Mouse (Mus musculus) stomach, embryonic 14.5 days (tissue): ENCODE data around the gene Taar2. TPM values are rescaled to one million over a fixed set of nuclear protein-coding genes. Genes with fewer than 3 reads are reported as not detected.

Experiments
- ATAC-seq: fragments of 200-750 bp; cut with Nextera tagmentation; 2 replicates; pipeline ENCODE4 v1.8.0; 2017; ENCODE audit warnings: low read depth, moderate TSS enrichment; ENCODE audit not compliant: insufficient number of reproducible peaks, insufficient read depth, low FRiP score
- H3K27ac ChIP-seq: fragments of 300-500 bp; sonication (generic); 2 replicates; pipeline ENCODE4 v1.5.1; 2014; ENCODE audit warnings: mild to moderate bottlenecking, low read length, moderate library complexity, mixed read lengths
- H3K27me3 ChIP-seq: fragments of 300-500 bp; sonication (generic); 2 replicates; pipeline ENCODE4 v1.6.1; 2014; ENCODE audit warnings: low read length, control low read depth, mixed read lengths; ENCODE audit not compliant: control insufficient read depth, insufficient read depth
- H3K36me3 ChIP-seq: fragments of 300-500 bp; sonication (generic); 2 replicates; pipeline ENCODE4 v1.6.1; 2014; ENCODE audit warnings: mild to moderate bottlenecking, control low read depth, low read length, moderate library complexity, mixed read lengths; ENCODE audit not compliant: control insufficient read depth, insufficient read depth
- H3K4me1 ChIP-seq: fragments of 300-500 bp; sonication (generic); 2 replicates; pipeline ENCODE4 v1.6.1; 2014; ENCODE audit warnings: low read length, control low read depth, mixed read lengths; ENCODE audit not compliant: control insufficient read depth, insufficient read depth
- H3K4me2 ChIP-seq: fragments of 300-500 bp; sonication (generic); replicated peaks from 2 replicates; pipeline ENCODE4 v1.6.1; 2014; ENCODE audit warnings: low read depth, low read length, control low read depth
- H3K4me3 ChIP-seq: fragments of 300-500 bp; sonication (generic); 2 replicates; pipeline ENCODE4 v1.5.1; 2014; ENCODE audit warnings: low read depth, low read length, control low read depth
- H3K9ac ChIP-seq: fragments of 300-500 bp; sonication (generic); replicated peaks from 2 replicates; pipeline ENCODE4 v1.6.1; 2014; ENCODE audit warnings: low read depth, mild to moderate bottlenecking, control low read depth, low read length, moderate library complexity, mixed read lengths
- H3K9me3 ChIP-seq: fragments of 300-500 bp; sonication (generic); 2 replicates; pipeline ENCODE4 v1.6.1; 2016; ENCODE audit warnings: low read depth, low read length, control low read depth; ENCODE audit not compliant: control insufficient read depth
- WGBS: fragments of 180-500 bp; shearing (Covaris S2); extraction: QIAGEN DNeasy Blood & Tissue Kit; methylation state at CpG from one replicate; pipeline ENCODE4 v1.1.7; 2014; 5-methylcytosine and 5-hydroxymethylcytosine counted together
- polyA plus RNA-seq: library from polyadenylated mRNA; unstranded; fragments of >200 nt; fragmentation: Nextera tagmentation; extraction: Ambion mirVana; gene quantifications from 2 replicates; pipeline ENCODE4 v1.2.1, GENCODE M21; 2014

Gene Taar2
- polyA plus RNA-seq, 1 experiment from 2014 or later = not detected

DNA sequence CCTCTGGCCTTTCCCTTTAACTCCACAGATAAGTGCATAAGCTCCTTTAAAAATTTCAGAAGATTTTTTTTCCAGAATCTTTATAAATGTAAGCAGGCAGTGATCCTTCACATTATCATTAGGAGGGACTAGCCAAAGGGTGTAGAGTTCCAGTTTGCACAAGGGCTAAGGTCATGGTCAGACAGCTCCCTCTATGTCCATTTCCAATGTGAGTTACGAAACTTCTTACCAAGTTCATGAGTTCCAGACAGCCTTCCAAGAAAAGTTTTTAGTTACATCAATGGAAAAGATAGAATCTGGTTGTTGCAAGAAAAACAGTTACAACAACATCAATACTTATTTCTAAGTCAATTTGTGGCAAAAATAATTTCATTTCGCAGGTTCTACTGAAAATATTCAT, 14.4 kb upstream of the Taar2 start:
- no peak overlapping the region for H3K9ac ChIP-seq
- no peaks in the 10 kb centered on the region for H3K4me1 ChIP-seq
- no peak overlapping the region for H3K4me2 ChIP-seq
- H3K27ac ChIP-seq = no peak overlapping the region
- H3K4me3 ChIP-seq = no peak overlapping the region
- H3K9me3 ChIP-seq = no peaks in the 10 kb centered on the region
- no peak for ATAC-seq
- H3K36me3 ChIP-seq = no peaks in the 10 kb centered on the region
- H3K27me3 ChIP-seq = no peaks in the 10 kb centered on the region
- WGBS = 93% methylated on average over 2 of the region's 2 CpGs

DNA sequence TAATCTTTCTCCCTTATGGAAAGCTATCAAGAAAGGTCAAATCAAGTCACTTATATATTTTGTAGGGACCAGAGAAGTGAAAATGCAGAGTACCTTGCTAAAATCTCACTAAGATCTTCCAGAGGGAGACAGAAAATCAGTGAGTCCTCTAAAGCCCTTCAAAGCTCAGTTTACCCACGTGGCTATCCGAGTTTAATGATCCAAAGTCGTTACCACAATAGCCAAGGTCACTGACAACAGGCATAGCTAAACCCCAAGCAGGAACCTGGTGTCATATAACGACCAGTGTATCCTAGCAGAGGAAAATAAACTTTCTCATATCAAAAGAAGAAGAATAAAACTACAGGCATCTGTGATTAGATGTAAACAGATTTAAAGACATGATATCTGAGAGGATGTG, 759 bp upstream of the Taar2 start:
- 40% methylated on average over 4 of the region's 4 CpGs for WGBS
- no peak for ATAC-seq

DNA sequence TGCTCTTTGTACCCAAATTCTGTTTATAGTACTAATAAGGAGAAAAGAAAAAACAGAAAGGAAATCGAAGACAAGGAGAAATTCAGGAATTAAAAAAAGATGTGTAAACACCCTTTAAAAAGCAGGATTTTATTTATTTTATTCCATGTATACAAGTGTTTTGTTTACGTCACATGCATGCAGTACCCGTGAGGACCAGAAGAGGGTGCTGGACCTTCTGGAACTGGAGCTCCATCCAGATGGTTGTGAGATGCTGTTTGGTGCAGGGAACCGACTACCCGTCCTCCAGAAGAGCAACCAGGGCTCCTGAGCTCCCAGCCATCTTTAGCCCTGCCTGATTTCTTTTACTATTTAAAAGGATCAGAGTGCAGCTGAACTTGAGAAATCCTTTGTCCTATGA, 4.1 kb downstream of the Taar2 start:
- ATAC-seq = no peak
- Histone ChIP-seq H3K36me3 (no peaks in the 10 kb centered on the region), H3K4me3 (no peak overlapping the region), H3K9ac (no peak overlapping the region), H3K27ac (no peak overlapping the region), H3K4me1 (no peaks in the 10 kb centered on the region), H3K4me2 (no peak overlapping the region), H3K27me3 (no peaks in the 10 kb centered on the region), H3K9me3 (no peaks in the 10 kb centered on the region)
- 82% methylated on average over 5 of the region's 5 CpGs for WGBS

More for the DNA sequence above, 759 bp upstream of the Taar2 start:
- Histone ChIP-seq H3K27me3 (no peaks in the 10 kb centered on the region), H3K9me3 (no peaks in the 10 kb centered on the region), H3K4me3 (no peak overlapping the region), H3K9ac (no peak overlapping the region), H3K27ac (no peak overlapping the region), H3K36me3 (no peaks in the 10 kb centered on the region), H3K4me1 (no peaks in the 10 kb centered on the region), H3K4me2 (no peak overlapping the region)

DNA sequence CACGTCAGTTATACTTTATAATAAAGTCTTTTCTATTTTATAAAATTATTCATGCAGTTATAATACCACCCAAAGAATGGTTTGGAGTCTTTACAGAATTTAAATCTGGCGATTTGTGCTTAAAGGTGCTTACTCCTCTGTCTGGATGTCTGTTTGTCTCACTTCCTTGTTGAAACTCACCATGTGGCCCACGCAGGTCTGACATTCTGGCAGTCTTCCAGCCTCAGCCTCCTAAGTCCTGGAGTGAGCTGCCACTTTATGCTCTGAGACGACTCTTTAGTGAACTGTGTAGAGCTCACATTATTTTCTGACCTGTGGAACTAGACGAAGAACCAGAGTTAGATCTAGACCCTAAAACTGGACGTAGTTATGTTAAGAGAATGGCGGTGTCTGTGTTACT, 9.7 kb downstream of the Taar2 start:
- peaks cover 4% of the 10 kb centered on the region; the same call in 1 of the 2 replicates for H3K4me1 ChIP-seq
- no peak overlapping the region for H3K4me2 ChIP-seq
- no peak overlapping the region for H3K4me3 ChIP-seq
- H3K36me3 ChIP-seq = no peaks in the 10 kb centered on the region
- WGBS = 53% methylated on average over 7 of the region's 7 CpGs
- H3K27ac ChIP-seq = no peak overlapping the region
- no peaks in the 10 kb centered on the region for H3K27me3 ChIP-seq
- no peaks in the 10 kb centered on the region for H3K9me3 ChIP-seq
- H3K9ac ChIP-seq = no peak overlapping the region
- no peak for ATAC-seq

DNA sequence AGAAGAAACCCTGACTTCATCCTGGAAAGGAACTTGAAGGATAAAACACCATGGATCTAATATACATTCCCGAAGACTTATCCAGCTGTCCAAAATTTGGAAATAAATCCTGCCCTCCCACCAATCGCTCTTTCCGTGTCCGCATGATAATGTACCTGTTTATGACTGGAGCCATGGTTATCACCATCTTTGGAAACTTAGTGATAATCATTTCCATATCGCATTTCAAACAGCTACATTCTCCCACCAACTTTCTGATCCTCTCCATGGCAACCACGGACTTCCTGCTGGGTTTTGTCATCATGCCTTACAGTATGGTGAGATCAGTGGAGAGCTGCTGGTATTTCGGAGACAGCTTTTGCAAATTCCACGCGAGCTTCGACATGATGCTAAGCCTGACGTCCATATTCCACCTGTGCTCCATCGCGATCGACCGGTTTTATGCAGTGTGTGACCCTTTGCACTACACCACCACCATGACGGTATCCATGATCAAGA, 11.2 kb downstream of the Taar2 start, which contains the start of gene Taar3:
Gene Taar3, plus strand, starts transcription at position 51 of the 498 bp plus-strand sequence.
- WGBS = 82% methylated on average over 16 of the region's 16 CpGs
- no peak for ATAC-seq
- no peak within 1 kb of the TSS for H3K27ac ChIP-seq
- no peak within 1 kb of the TSS for H3K4me3 ChIP-seq
- H3K9ac ChIP-seq = no peak within 1 kb of the TSS
- H3K27me3 ChIP-seq = no peaks in the 10 kb centered on the region
- no peaks in the 10 kb centered on the region for H3K36me3 ChIP-seq
- peaks cover 4% of the 10 kb centered on the region; the same call in 1 of the 2 replicates for H3K4me1 ChIP-seq
- no peaks in the 10 kb centered on the region for H3K9me3 ChIP-seq
- H3K4me2 ChIP-seq = no peak within 1 kb of the TSS

DNA sequence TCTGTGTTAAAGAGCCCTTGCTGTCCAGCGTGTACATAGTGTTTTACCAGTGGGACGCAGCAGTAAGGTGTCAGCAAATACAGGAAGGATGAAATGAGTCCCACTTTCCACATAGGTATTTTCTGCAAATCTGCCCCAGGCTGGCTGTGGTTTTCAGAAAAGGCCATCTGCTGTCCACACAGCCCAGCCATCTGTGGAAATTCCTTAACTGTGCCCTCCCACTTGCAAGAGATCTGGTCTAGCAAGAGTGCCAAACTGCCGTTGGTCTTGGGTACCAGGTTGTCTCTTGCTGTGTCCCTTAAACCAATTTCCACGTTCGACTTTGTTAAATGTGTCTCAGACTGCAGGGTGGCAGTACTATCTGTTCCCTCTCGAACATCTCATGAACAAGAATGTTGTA, 13.3 kb downstream of the Taar2 start:
- Histone ChIP-seq H3K9ac (no peak overlapping the region), H3K27ac (no peak overlapping the region), H3K4me3 (no peak overlapping the region), H3K4me2 (no peak overlapping the region), H3K36me3 (no peaks in the 10 kb centered on the region), H3K9me3 (no peaks in the 10 kb centered on the region), H3K27me3 (no peaks in the 10 kb centered on the region), H3K4me1 (peaks cover 4% of the 10 kb centered on the region; the same call in 1 of the 2 replicates)
- WGBS = 76% methylated on average over 6 of the region's 6 CpGs
- no peak for ATAC-seq

DNA sequence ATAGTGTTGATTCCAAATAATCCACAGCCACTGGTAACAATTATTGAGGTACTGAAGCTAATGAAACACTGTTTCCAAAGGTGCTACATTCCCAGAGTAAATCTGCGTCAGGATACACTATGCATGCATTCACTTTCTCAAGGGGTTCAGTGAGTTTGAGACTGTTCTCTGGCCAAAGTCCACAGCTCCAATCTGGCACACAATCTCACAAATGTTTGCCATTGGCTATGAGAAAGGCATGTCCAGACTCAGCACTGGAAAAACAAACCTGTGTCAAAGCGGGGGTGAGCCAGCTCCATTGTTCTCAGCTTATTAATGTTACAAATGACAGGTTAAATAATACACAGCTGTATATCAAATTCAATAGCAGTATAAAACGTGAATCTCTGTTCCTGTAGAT, 20.7 kb downstream of the Taar2 start:
- Histone ChIP-seq H3K36me3 (no peaks in the 10 kb centered on the region), H3K27me3 (no peaks in the 10 kb centered on the region), H3K9ac (no peak overlapping the region), H3K9me3 (no peaks in the 10 kb centered on the region), H3K4me3 (no peak overlapping the region), H3K4me1 (no peaks in the 10 kb centered on the region), H3K4me2 (no peak overlapping the region), H3K27ac (peak overlapping the region; percentile 48; the same call in 1 of the 2 replicates)
- peak; percentile 74 for ATAC-seq
- WGBS = 48% methylated on average over 3 of the region's 3 CpGs

DNA sequence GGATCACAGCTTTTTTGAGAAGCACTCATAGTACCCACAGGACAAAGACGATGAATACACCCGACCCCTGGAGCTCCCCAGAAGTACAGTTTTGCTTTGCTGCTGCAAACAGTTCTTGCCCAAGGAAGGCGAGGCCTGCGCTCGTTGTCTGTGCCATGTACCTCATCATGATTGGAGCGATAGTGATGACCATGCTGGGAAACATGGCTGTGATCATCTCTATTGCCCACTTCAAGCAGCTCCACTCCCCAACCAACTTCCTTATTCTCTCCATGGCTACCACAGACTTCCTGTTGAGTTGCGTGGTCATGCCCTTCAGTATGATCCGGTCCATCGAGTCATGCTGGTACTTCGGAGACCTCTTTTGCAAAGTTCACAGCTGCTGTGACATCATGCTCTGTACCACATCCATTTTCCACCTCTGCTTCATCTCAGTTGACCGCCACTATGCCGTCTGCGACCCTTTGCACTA, 22.1 kb downstream of the Taar2 start, which contains the start of gene Taar4:
Gene Taar4, plus strand, starts transcription at position 51 of the 472 bp plus-strand sequence.
- H3K27me3 ChIP-seq = no peaks in the 10 kb centered on the region
- H3K9ac ChIP-seq = no peak within 1 kb of the TSS
- WGBS = 97% methylated on average over 13 of the region's 13 CpGs
- no peaks in the 10 kb centered on the region for H3K36me3 ChIP-seq
- ATAC-seq = no peak
- H3K27ac ChIP-seq = peak within 1 kb of the TSS; percentile 48; the same call in 1 of the 2 replicates
- no peak within 1 kb of the TSS for H3K4me3 ChIP-seq
- H3K4me2 ChIP-seq = no peak within 1 kb of the TSS
- no peaks in the 10 kb centered on the region for H3K4me1 ChIP-seq
- no peaks in the 10 kb centered on the region for H3K9me3 ChIP-seq

DNA sequence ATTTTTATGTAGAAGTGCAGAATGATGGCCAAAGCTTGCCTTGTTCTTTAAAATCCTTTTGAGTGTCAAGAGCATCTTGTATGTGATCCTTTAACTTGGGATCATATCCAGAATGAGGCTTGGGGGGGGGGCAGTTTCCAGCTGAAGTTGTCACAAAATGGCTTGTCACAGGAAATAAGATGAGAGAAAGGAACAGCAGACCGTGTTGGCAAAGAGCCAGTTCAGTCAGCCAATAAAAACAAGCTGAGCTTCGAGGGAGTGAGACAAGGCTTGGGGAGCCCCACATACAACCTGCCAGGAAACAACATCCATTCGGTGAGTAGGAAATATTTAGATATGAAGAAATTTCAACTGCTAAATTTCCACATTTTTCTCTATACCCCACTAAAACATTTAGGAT, 25.1 kb downstream of the Taar2 start:
- H3K27me3 ChIP-seq = no peaks in the 10 kb centered on the region
- H3K9ac ChIP-seq = no peak overlapping the region
- WGBS = 56% methylated on average over 3 of the region's 3 CpGs
- no peak for ATAC-seq
- no peaks in the 10 kb centered on the region for H3K36me3 ChIP-seq
- H3K4me2 ChIP-seq = no peak overlapping the region
- no peaks in the 10 kb centered on the region for H3K4me1 ChIP-seq
- no peak overlapping the region for H3K4me3 ChIP-seq
- H3K9me3 ChIP-seq = no peaks in the 10 kb centered on the region
- no peak overlapping the region for H3K27ac ChIP-seq
